Mouse (Mus musculus) cortical plate, adult 2 months (tissue): ENCODE data around the gene Emc9. TPM values are rescaled to one million over a fixed set of nuclear protein-coding genes. Genes with fewer than 3 reads are reported as not detected.

Experiments used
- H3K27ac ChIP-seq: fragments of 200-500 bp; 2 replicates; pipeline ENCODE4 v1.5.1; 2012; ENCODE audit warnings: low read length, control low read depth, inconsistent platforms; ENCODE audit not compliant: insufficient read depth
- H3K4me1 ChIP-seq: fragments of 200-500 bp; 2 replicates; pipeline ENCODE4 v1.6.1; 2011; ENCODE audit warnings: low read length; ENCODE audit not compliant: control insufficient read depth, insufficient read depth
- H3K4me3 ChIP-seq: fragments of 200-500 bp; 2 replicates; pipeline ENCODE4 v1.5.1; 2011; ENCODE audit warnings: mild to moderate bottlenecking, low read length, control low read depth; ENCODE audit not compliant: insufficient read depth
- CTCF ChIP-seq: fragments of 200-500 bp; IDR thresholded peaks from 2 replicates; pipeline ENCODE4 v1.5.1; 2011; ENCODE audit warnings: mild to moderate bottlenecking, control low read depth, low read length; ENCODE audit not compliant: insufficient read depth; ENCODE audit errors: extremely low read depth
- POLR2A ChIP-seq: fragments of 200-500 bp; IDR thresholded peaks from 2 replicates; pipeline ENCODE4 v1.6.1; 2011; ENCODE audit warnings: mild to moderate bottlenecking, low read length, control low read depth; ENCODE audit not compliant: insufficient read depth; ENCODE audit errors: extremely low read depth
- polyA plus RNA-seq: library from polyadenylated mRNA; depleted of rRNA; stranded (reverse); fragments of >200 nt; gene quantifications from 2 replicates; pipeline ENCODE4 v1.2.3, GENCODE M21; 2012; rRNA removed

The Emc9 gene
- polyA plus RNA-seq = 51.9 and 55.3 TPM in 2 replicates

GRCm38 (mm10) chr14:55584702-55585565, at the start of gene Emc9:
Gene Emc9, minus strand, starts transcription at chr14:55585302.
- Histone ChIP-seq H3K27ac (peak within 1 kb of the TSS; percentile 51), H3K4me3 (peak within 1 kb of the TSS; percentile 95), H3K4me1 (no peaks in the 10 kb centered on the region)
- TF ChIP-seq POLR2A (peak; percentile 63; the same call in 1 of the 2 replicates), CTCF (no peak)

GRCm38 (mm10) chr14:55629312-55629711, 44.2 kb upstream of the Emc9 start:
- TF ChIP-seq CTCF (peak; percentile 68), POLR2A (no peak)
- H3K4me1 ChIP-seq = no peaks in the 10 kb centered on the region

GRCm38 (mm10) chr14:55628077-55628827, 43.1 kb upstream of the Emc9 start:
- Histone ChIP-seq H3K4me1 (no peaks in the 10 kb centered on the region), H3K27ac (no peak overlapping the region), H3K4me3 (no peak overlapping the region)
- no peak for TF ChIP-seq POLR2A
- no peak for TF ChIP-seq CTCF

More at GRCm38 (mm10) chr14:55629312-55629711, 44.2 kb upstream of the Emc9 start:
- no peak overlapping the region for H3K4me3 ChIP-seq
- H3K27ac ChIP-seq = no peak overlapping the region

- H3K4me3 ChIP-seq = no peak overlapping the region
- no peaks in the 10 kb centered on the region for H3K4me1 ChIP-seq
- no peak overlapping the region for H3K27ac ChIP-seq
- TF ChIP-seq CTCF = no peak
These were observed 33.5 kb upstream of the Emc9 start for GRCm38 (mm10) chr14:55618486-55619195.

GRCm38 (mm10) chr14:55617822-55618221, 32.7 kb upstream of the Emc9 start, which contains the start of gene Rec8:
Gene Rec8, plus strand, starts transcription at chr14:55618037.
- TF ChIP-seq POLR2A (no peak), CTCF (no peak)
- Histone ChIP-seq H3K4me3 (no peak within 1 kb of the TSS), H3K4me1 (no peaks in the 10 kb centered on the region), H3K27ac (no peak within 1 kb of the TSS)

- TF ChIP-seq POLR2A (no peak), CTCF (no peak)
- no peak overlapping the region for H3K27ac ChIP-seq
- no peaks in the 10 kb centered on the region for H3K4me1 ChIP-seq
These were observed 31.7 kb upstream of the Emc9 start for GRCm38 (mm10) chr14:55616844-55617243.

GRCm38 (mm10) chr14:55615876-55616275, 30.8 kb upstream of the Emc9 start:
- Histone ChIP-seq H3K27ac (no peak overlapping the region), H3K4me1 (no peaks in the 10 kb centered on the region), H3K4me3 (no peak overlapping the region)
- TF ChIP-seq POLR2A (no peak), CTCF (no peak)

More at GRCm38 (mm10) chr14:55616844-55617243, 31.7 kb upstream of the Emc9 start:
- H3K4me3 ChIP-seq = no peak overlapping the region

- Histone ChIP-seq H3K4me1 (no peaks in the 10 kb centered on the region), H3K27ac (no peak overlapping the region), H3K4me3 (no peak overlapping the region)
- no peak for TF ChIP-seq POLR2A
- TF ChIP-seq CTCF = no peak
These were observed 29.6 kb upstream of the Emc9 start for GRCm38 (mm10) chr14:55614565-55615178.

- no peaks in the 10 kb centered on the region for H3K4me1 ChIP-seq
- TF ChIP-seq POLR2A (no peak), CTCF (no peak)
- H3K27ac ChIP-seq = no peak overlapping the region
- no peak overlapping the region for H3K4me3 ChIP-seq
These were observed 28.2 kb upstream of the Emc9 start for GRCm38 (mm10) chr14:55613346-55613745.
